Mouse (Mus musculus) forebrain, embryonic 10.5 days (tissue): ENCODE measurements at regions not wholly inside any gene's neighbourhood (a gene's known extent, or its start where the extent isn't known, plus 50 kb on each side); places are given as distances from the start of the nearest gene placed in this dataset.

Source experiments
- DNase-seq: peaks from one replicate; pipeline ENCODE4 v3.0.0-alpha.2; 2017; ENCODE audit warnings: low spot score; ENCODE audit errors: extremely low spot score
- H3K27ac ChIP-seq: fragments of 300-500 bp; sonication (generic); 2 replicates; pipeline ENCODE4 v1.5.1; 2016; ENCODE audit warnings: mild to moderate bottlenecking
- H3K27me3 ChIP-seq: fragments of 300-500 bp; sonication (generic); 2 replicates; pipeline ENCODE4 v1.6.1; 2016; ENCODE audit warnings: mild to moderate bottlenecking; ENCODE audit not compliant: poor library complexity, severe bottlenecking
- H3K36me3 ChIP-seq: fragments of 300-500 bp; sonication (generic); replicated peaks from 2 replicates; pipeline ENCODE4 v1.6.1; 2016; ENCODE audit warnings: mild to moderate bottlenecking, moderate library complexity
- H3K4me1 ChIP-seq: fragments of 300-500 bp; sonication (generic); 2 replicates; pipeline ENCODE4 v1.6.1; 2016
- H3K4me3 ChIP-seq: fragments of 300-500 bp; sonication (generic); 2 replicates; pipeline ENCODE4 v1.5.1; 2016; ENCODE audit warnings: mild to moderate bottlenecking, moderate library complexity
- H3K9me3 ChIP-seq: fragments of 300-500 bp; sonication (generic); 2 replicates; pipeline ENCODE4 v1.6.1; 2016; ENCODE audit warnings: mild to moderate bottlenecking, moderate library complexity
- WGBS: fragments of 180-500 bp; shearing (Covaris S2); methylation state at CpG from one replicate; pipeline ENCODE4 v1.1.7; 2016; 5-methylcytosine and 5-hydroxymethylcytosine counted together

DNA sequence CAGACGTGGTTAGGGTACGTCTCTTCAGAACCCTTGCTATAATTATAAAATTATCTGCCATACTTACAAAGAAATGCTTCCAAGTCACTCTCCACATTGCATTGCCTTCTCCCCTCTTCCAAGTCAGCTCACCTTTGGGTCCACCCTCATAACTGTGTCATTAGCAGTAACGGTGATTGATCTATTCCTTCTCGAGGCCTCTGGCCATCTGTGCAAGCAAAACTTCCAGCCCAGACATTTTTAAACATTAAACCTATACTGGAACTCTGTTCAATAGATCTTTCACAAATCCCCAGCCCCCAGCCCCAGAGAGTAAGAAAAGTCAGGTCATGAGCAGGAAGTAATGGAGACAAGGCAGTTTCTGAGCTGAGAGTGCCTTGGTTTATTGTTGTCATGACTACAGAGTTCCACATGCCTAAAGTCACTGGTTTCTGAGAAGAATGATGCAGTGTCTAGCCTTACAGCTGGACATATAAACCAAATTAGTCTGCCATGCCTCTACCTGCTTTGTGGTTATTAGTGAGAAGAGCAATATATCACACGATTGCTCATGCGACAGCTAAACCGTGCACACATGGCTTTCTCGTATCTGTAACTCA lies 156.1 kb upstream of the Lrig3 start:
- Histone ChIP-seq H3K9me3 (no peaks in the 10 kb centered on the region), H3K36me3 (no peaks in the 10 kb centered on the region), H3K27me3 (no peaks in the 10 kb centered on the region), H3K4me3 (no peak overlapping the region), H3K27ac (peak overlapping the region; percentile 48; the same call in 1 of the 2 replicates), H3K4me1 (peaks cover 17% of the 10 kb centered on the region)
- DNase-seq = no peak
- WGBS = 86% methylated on average over 8 of the region's 8 CpGs

GRCm38 (mm10) chr10:125810590-125810989 lies 155.4 kb upstream of the Lrig3 start:
- Histone ChIP-seq H3K36me3 (no peaks in the 10 kb centered on the region), H3K4me3 (no peak overlapping the region), H3K27me3 (no peaks in the 10 kb centered on the region), H3K4me1 (peaks cover 17% of the 10 kb centered on the region), H3K9me3 (no peaks in the 10 kb centered on the region), H3K27ac (no peak overlapping the region)
- 56% methylated on average over 3 of the region's 3 CpGs for WGBS
- no peak for DNase-seq

DNA sequence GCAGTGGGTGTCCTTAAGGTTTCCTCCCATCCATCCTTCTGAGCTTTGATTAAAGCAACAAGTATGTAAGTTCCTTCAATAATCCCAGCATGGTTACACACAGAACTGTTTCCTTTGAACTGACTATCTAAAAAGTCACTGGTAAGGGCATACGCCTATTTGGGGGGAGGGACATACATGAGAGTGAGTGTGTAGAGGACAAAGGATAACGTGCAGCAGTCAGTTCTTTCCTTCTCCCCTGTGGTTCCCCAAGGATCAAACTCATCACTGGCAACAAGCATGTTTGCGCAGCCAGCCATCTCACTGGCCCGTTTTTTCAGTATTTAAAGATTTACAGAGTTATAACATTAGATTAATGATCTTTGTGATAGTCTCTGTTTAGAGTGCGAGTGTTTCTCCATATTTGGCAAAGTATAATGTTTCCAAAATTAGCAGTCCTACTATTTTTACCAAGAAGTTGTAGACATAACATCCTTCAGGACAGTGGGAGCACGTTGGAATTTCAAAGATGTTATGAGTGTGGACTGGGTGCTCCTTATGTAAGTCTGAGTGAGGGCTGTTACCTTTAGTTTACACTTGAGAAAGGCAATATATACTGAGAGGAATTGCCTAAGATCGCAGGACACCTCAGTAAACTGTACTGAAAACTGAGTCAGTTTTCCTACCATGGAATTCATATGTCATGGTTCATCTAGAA lies 151.6 kb upstream of the Lrig3 start:
- peaks cover 17% of the 10 kb centered on the region for H3K4me1 ChIP-seq
- DNase-seq = no peak
- WGBS = 89% methylated on average over 7 of the region's 7 CpGs

DNA sequence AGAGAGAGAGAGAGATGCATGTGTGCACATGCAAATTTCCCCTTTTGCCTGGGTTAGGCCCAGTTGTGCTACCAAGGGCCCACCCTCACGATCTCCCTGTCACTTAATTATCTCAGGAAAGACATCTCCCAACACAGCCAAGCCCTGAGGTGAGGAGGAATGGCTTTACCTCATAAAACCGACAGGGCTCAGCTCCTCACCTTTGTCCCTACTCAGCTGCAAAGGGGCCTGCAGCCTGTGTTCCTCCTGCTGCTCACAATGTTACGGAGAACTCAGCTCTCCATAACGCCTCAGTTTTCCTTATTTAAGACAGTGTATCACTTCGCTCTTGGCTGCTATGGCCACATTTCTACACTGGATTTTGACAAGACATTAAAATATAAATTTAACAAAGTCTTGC lies 133.8 kb upstream of the Lrig3 start:
- Histone ChIP-seq H3K36me3 (no peaks in the 10 kb centered on the region), H3K9me3 (no peaks in the 10 kb centered on the region), H3K27ac (no peak overlapping the region)

More for the DNA sequence above, 151.6 kb upstream of the Lrig3 start:
- H3K9me3 ChIP-seq = no peaks in the 10 kb centered on the region
- no peaks in the 10 kb centered on the region for H3K36me3 ChIP-seq
- no peak overlapping the region for H3K4me3 ChIP-seq
- no peaks in the 10 kb centered on the region for H3K27me3 ChIP-seq
- H3K27ac ChIP-seq = 0 out of 2 replicates have a peak overlapping the region, but pooled peaks have one; percentile 12

DNA sequence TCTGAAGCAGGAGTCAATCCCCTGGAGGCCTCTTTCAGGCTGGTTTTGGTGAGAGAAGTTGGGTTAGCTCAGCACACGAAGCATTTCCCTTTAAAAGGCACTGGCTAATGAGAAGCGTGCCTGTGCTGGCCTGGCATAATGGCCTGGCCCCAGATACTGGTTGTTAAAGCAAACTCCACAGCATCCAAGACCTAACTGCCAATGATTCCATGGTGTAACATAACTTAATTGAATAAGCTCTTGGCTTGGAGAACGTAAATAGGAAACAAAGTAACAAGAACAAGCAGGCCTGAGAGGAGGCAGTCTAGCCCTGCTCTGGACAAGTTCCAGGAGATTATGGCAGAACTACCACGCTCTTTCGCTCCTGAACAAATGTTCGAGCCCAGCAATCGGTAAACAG lies 133.2 kb upstream of the Lrig3 start:
- Histone ChIP-seq H3K36me3 (no peaks in the 10 kb centered on the region), H3K27ac (no peak overlapping the region)
- 74% methylated on average over 7 of the region's 7 CpGs for WGBS

More for the DNA sequence above, 133.8 kb upstream of the Lrig3 start:
- Histone ChIP-seq H3K27me3 (no peaks in the 10 kb centered on the region), H3K4me3 (no peak overlapping the region), H3K4me1 (0 out of 2 replicates have a peak, but pooled peaks cover 4% of the 10 kb centered on the region)
- WGBS = 71% methylated on average over 5 of the region's 5 CpGs
- DNase-seq = no peak

GRCm38 (mm10) chr10:125833989-125834388 lies 132.0 kb upstream of the Lrig3 start:
- no peaks in the 10 kb centered on the region for H3K36me3 ChIP-seq
- 91% methylated on average over 4 of the region's 4 CpGs for WGBS
- no peaks in the 10 kb centered on the region for H3K9me3 ChIP-seq
- H3K27ac ChIP-seq = no peak overlapping the region
- peaks cover 9% of the 10 kb centered on the region; the same call in 1 of the 2 replicates for H3K4me1 ChIP-seq
- peaks cover 6% of the 10 kb centered on the region; the same call in 1 of the 2 replicates for H3K27me3 ChIP-seq
- no peak for DNase-seq
- no peak overlapping the region for H3K4me3 ChIP-seq

More for the DNA sequence above, 133.2 kb upstream of the Lrig3 start:
- Histone ChIP-seq H3K4me1 (0 out of 2 replicates have a peak, but pooled peaks cover 4% of the 10 kb centered on the region), H3K27me3 (no peaks in the 10 kb centered on the region), H3K9me3 (no peaks in the 10 kb centered on the region), H3K4me3 (no peak overlapping the region)
- DNase-seq = no peak

GRCm38 (mm10) chr10:125838982-125839381 lies 127.0 kb upstream of the Lrig3 start:
- DNase-seq = no peak
- Histone ChIP-seq H3K36me3 (no peaks in the 10 kb centered on the region), H3K4me3 (no peak overlapping the region), H3K4me1 (peaks cover 19% of the 10 kb centered on the region), H3K27ac (peak overlapping the region; percentile 69), H3K27me3 (peaks cover 15% of the 10 kb centered on the region; the same call in 1 of the 2 replicates), H3K9me3 (no peaks in the 10 kb centered on the region)
- 83% methylated on average over 11 of the region's 11 CpGs for WGBS

DNA sequence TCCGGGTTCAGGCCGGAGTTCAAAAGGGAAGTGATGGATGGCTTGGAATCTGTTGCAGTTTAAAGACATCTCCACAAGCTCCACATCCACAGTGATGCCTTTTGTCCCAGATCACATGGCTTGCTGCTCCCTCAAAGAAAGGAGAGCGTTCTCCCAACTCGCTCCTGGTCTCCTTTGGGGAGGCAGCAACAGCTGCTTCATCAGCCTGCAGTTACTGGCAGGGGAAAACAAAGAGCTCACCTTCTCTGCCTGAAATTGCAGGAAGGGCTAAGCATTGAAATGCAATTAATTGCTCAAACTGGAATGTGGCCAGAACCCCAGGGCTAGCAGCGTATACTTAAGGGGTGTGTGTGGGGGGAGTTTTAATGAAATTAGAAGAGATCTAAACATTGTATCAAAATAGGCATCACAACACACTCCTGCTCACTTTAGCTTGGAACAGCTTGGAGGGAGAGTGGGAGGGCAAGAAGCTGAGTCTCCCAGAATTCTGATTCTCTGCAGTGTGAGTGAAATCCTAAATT lies 126.3 kb upstream of the Lrig3 start:
- Histone ChIP-seq H3K27ac (peak overlapping the region; percentile 69), H3K36me3 (no peaks in the 10 kb centered on the region), H3K9me3 (no peaks in the 10 kb centered on the region), H3K27me3 (peaks cover 15% of the 10 kb centered on the region; the same call in 1 of the 2 replicates), H3K4me1 (peaks cover 23% of the 10 kb centered on the region), H3K4me3 (no peak overlapping the region)
- WGBS = 24% methylated on average over 5 of the region's 5 CpGs
- DNase-seq = no peak

GRCm38 (mm10) chr10:125840388-125840787 lies 125.6 kb upstream of the Lrig3 start:
- peaks cover 30% of the 10 kb centered on the region for H3K4me1 ChIP-seq
- peaks cover 15% of the 10 kb centered on the region; the same call in 1 of the 2 replicates for H3K27me3 ChIP-seq
- no peaks in the 10 kb centered on the region for H3K9me3 ChIP-seq
- 90% methylated on average over 1 of the region's 1 CpGs for WGBS
- no peak for DNase-seq
- no peak overlapping the region for H3K4me3 ChIP-seq
- no peak overlapping the region for H3K27ac ChIP-seq
- no peaks in the 10 kb centered on the region for H3K36me3 ChIP-seq

- H3K27me3 ChIP-seq = peaks cover 9% of the 10 kb centered on the region; the same call in 1 of the 2 replicates
- DNase-seq = no peak
- H3K27ac ChIP-seq = no peak overlapping the region
- no peaks in the 10 kb centered on the region for H3K36me3 ChIP-seq
- no peaks in the 10 kb centered on the region for H3K9me3 ChIP-seq
- WGBS = 65% methylated on average over 9 of the region's 9 CpGs
- H3K4me3 ChIP-seq = no peak overlapping the region
- H3K4me1 ChIP-seq = peaks cover 23% of the 10 kb centered on the region
These were observed 121.6 kb upstream of the Lrig3 start for GRCm38 (mm10) chr10:125844336-125844865.

DNA sequence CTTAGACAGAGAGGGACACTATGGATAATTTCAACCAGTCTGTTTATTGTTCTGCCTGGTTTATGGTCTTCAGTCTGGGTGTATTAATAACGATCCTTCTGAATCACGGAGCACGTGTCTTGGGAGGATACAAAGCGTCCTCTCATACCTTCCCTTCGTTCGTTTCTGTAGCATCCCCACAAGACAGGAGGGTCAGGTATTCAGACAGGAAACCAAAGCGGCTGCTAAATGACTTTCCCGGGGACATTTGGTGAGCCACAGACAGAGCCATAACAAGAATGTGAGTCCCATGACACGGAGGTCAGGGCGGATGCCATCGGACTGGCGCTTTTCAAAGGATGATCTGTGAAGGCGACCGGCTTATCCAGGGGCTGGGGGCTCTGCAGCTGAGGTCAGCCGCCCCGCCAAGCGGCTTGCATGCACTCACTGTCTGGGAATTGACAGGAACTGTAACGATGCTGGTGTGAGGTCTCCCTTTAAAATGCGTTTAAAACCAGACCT lies 120.9 kb upstream of the Lrig3 start:
- no peaks in the 10 kb centered on the region for H3K9me3 ChIP-seq
- peaks cover 9% of the 10 kb centered on the region; the same call in 1 of the 2 replicates for H3K27me3 ChIP-seq
- DNase-seq = peak; percentile 46
- no peaks in the 10 kb centered on the region for H3K36me3 ChIP-seq
- H3K4me1 ChIP-seq = peaks cover 17% of the 10 kb centered on the region
- peak overlapping the region; percentile 72; the same call in 1 of the 2 replicates for H3K27ac ChIP-seq
- WGBS = 20% methylated on average over 19 of the region's 19 CpGs
- H3K4me3 ChIP-seq = peak overlapping the region; percentile 32

- Histone ChIP-seq H3K27ac (no peak overlapping the region), H3K4me3 (no peak overlapping the region), H3K4me1 (peaks cover 2% of the 10 kb centered on the region), H3K36me3 (no peaks in the 10 kb centered on the region), H3K27me3 (no peaks in the 10 kb centered on the region), H3K9me3 (no peaks in the 10 kb centered on the region)
- 69% methylated on average over 9 of the region's 9 CpGs for WGBS
- DNase-seq = no peak
These were observed 115.6 kb upstream of the Lrig3 start for GRCm38 (mm10) chr10:125850370-125850769.
